Mouse (Mus musculus) stomach, postnatal 0 days (tissue): ENCODE data around the gene Spryd3. TPM values are rescaled to one million over a fixed set of nuclear protein-coding genes. Genes with fewer than 3 reads are reported as not detected.

Source experiments
- ATAC-seq: fragments of 200-750 bp; cut with Nextera tagmentation; 2 replicates; pipeline ENCODE4 v1.8.0; 2017; ENCODE audit not compliant: low FRiP score, low TSS enrichment
- DNase-seq: peaks from one replicate; pipeline ENCODE4 v3.0.0-alpha.2; 2016; ENCODE audit warnings: low spot score
- H3K27ac ChIP-seq: fragments of 300-500 bp; sonication (generic); replicated peaks from 2 replicates; pipeline ENCODE4 v1.5.1; 2014; ENCODE audit warnings: mild to moderate bottlenecking, control low read depth
- H3K27me3 ChIP-seq: fragments of 300-500 bp; sonication (generic); 2 replicates; pipeline ENCODE4 v1.6.1; 2014; ENCODE audit warnings: low read length; ENCODE audit not compliant: control insufficient read depth, insufficient read depth
- H3K36me3 ChIP-seq: fragments of 300-500 bp; sonication (generic); 2 replicates; pipeline ENCODE4 v1.6.1; 2014; ENCODE audit warnings: low read length, mixed read lengths; ENCODE audit not compliant: control insufficient read depth, insufficient read depth
- H3K4me1 ChIP-seq: fragments of 300-500 bp; sonication (generic); replicated peaks from 2 replicates; pipeline ENCODE4 v1.6.1; 2014; ENCODE audit warnings: antibody characterized with exemption; ENCODE audit not compliant: control insufficient read depth, insufficient read depth
- H3K4me2 ChIP-seq: fragments of 300-500 bp; sonication (generic); replicated peaks from 2 replicates; pipeline ENCODE4 v1.6.1; 2014; ENCODE audit warnings: low read depth, mild to moderate bottlenecking, control low read depth, moderate library complexity
- H3K4me3 ChIP-seq: fragments of 300-500 bp; sonication (generic); 2 replicates; pipeline ENCODE4 v1.5.1; 2014; ENCODE audit warnings: low read depth, low read length, control low read depth
- H3K9ac ChIP-seq: fragments of 300-500 bp; sonication (generic); 2 replicates; pipeline ENCODE4 v1.6.1; 2014; ENCODE audit warnings: mild to moderate bottlenecking, low read length, control low read depth, mixed read lengths
- H3K9me3 ChIP-seq: fragments of 300-500 bp; sonication (generic); 2 replicates; pipeline ENCODE4 v1.6.1; 2016; ENCODE audit warnings: low read length; ENCODE audit not compliant: control insufficient read depth
- CTCF ChIP-seq: IDR thresholded peaks from 2 replicates; pipeline ENCODE4 v1.5.1; 2016; ENCODE audit warnings: antibody characterized with exemption, low read depth, mild to moderate bottlenecking, moderate library complexity
- EP300 ChIP-seq: optimal IDR thresholded peaks from 2 replicates; pipeline ENCODE3; 2016; ENCODE audit warnings: antibody characterized with exemption
- WGBS: fragments of 180-500 bp; shearing (Covaris S2); extraction: QIAGEN DNeasy Blood & Tissue Kit; methylation state at CpG from one replicate; pipeline ENCODE4 v1.1.7; 2014; 5-methylcytosine and 5-hydroxymethylcytosine counted together
- polyA plus RNA-seq: library from polyadenylated mRNA; unstranded; fragments of >200 nt; fragmentation: Nextera tagmentation; extraction: Ambion mirVana; gene quantifications from 2 replicates; pipeline ENCODE4 v1.2.1, GENCODE M21; 2015

Gene Spryd3
- 28.5 and 29.0 TPM in 2 replicates for polyA plus RNA-seq

- Histone ChIP-seq H3K4me2 (peak within 1 kb of the TSS; percentile 67), H3K4me1 (no peaks in the 10 kb centered on the region), H3K4me3 (peak within 1 kb of the TSS; percentile 81), H3K9me3 (no peaks in the 10 kb centered on the region), H3K9ac (peak within 1 kb of the TSS; percentile 73), H3K36me3 (peaks cover 10% of the 10 kb centered on the region), H3K27ac (peak within 1 kb of the TSS; percentile 84), H3K27me3 (no peaks in the 10 kb centered on the region)
- peak; percentile 99 for ATAC-seq
- DNase-seq = peak; percentile 98
- WGBS = under 1% methylated on average over 50 of the region's 50 CpGs
- TF ChIP-seq EP300 (no peak), CTCF (peak; percentile 18; the same call in 1 of the 2 replicates)
Observed at GRCm38 (mm10) chr15:102136129-102136758, at the start of gene Spryd3. Spryd3 (minus strand) TSS chr15:102136234.

DNA sequence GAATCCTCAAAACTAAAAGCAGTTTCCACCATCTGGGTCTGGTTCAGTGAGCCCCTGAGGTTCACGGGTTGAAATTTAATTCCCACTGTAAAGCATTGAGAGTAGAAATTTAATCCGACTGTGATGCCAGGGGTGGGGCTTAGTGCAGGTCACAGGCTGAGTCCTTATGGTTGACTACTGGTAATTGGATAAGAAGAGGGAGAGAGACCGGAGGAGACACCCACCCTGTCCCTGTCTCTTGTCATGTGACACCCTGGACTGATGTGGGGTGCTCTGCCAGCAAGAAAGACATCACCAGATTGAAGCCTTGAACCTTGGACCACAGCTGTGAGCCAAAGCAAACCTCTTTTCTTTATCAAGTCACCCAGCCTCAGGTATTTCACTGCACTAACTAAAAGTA is 47.0 kb upstream of the Spryd3 start:
- H3K9me3 ChIP-seq = no peaks in the 10 kb centered on the region
- no peaks in the 10 kb centered on the region for H3K27me3 ChIP-seq
- 75% methylated on average over 3 of the region's 3 CpGs for WGBS
- no peak for DNase-seq
- TF ChIP-seq CTCF (no peak), EP300 (no peak)
- no peak overlapping the region for H3K27ac ChIP-seq
- H3K4me3 ChIP-seq = no peak overlapping the region
- ATAC-seq = no peak
- H3K4me1 ChIP-seq = no peaks in the 10 kb centered on the region
- peaks cover 4% of the 10 kb centered on the region for H3K36me3 ChIP-seq
- H3K9ac ChIP-seq = no peak overlapping the region
- H3K4me2 ChIP-seq = no peak overlapping the region

- Histone ChIP-seq H3K27ac (no peak overlapping the region), H3K4me1 (no peaks in the 10 kb centered on the region), H3K36me3 (peaks cover 4% of the 10 kb centered on the region), H3K4me3 (no peak overlapping the region), H3K27me3 (no peaks in the 10 kb centered on the region), H3K9me3 (no peaks in the 10 kb centered on the region), H3K9ac (no peak overlapping the region), H3K4me2 (no peak overlapping the region)
- TF ChIP-seq CTCF (no peak), EP300 (no peak)
- ATAC-seq = no peak
- 85% methylated on average over 14 of the region's 14 CpGs for WGBS
- no peak for DNase-seq
Observed at GRCm38 (mm10) chr15:102179924-102180323, 43.9 kb upstream of the Spryd3 start.

DNA sequence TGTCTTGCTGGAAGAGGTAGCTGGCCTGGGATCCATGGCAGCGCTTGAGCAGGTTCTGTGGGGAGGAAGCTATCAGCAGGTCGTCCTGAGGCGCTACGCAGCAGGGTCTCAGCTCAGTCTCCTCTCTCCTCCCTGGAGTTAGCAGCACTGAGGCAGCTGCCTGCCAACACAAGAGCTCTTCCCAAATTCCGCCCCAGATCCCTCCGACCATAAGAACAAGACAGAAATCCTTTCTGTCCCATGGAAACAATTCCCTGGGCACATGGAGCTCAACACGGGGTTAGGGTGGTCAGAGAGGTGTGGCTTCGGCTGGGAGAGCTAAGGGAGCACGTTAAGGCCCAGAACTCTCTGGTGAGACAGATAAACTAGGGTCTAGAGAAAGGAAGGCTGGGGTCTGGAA is 43.1 kb upstream of the Spryd3 start:
- no peak overlapping the region for H3K4me3 ChIP-seq
- no peaks in the 10 kb centered on the region for H3K4me1 ChIP-seq
- DNase-seq (no peak), ATAC-seq (no peak)
- H3K9me3 ChIP-seq = no peaks in the 10 kb centered on the region
- no peak overlapping the region for H3K4me2 ChIP-seq
- H3K9ac ChIP-seq = no peak overlapping the region
- TF ChIP-seq EP300 = no peak
- TF ChIP-seq CTCF = no peak
- H3K27ac ChIP-seq = no peak overlapping the region
- H3K36me3 ChIP-seq = no peaks in the 10 kb centered on the region; the same call in 1 of the 2 replicates
- no peaks in the 10 kb centered on the region for H3K27me3 ChIP-seq
- WGBS = 83% methylated on average over 9 of the region's 9 CpGs

DNA sequence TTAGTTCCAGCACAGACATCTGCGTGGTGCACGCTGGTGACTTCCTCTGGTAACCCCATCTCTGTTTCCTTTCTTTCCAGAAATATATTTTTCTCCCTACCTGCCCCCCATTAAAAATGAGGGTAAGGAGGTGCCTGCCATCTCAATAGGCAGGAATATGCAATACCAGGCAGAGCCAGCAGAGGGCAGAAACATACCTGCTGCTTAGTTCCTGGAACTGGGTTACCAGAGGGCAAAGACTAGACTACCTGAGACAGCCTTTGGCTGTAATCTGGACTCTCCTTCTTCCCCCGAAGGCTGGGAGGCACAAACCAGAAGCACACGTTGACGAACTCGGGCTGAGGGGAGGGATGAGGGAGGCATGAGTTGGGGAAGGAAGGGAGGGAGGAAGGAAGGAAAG is 42.2 kb upstream of the Spryd3 start:
- H3K27ac ChIP-seq = no peak overlapping the region
- peak; percentile 95 for TF ChIP-seq CTCF
- no peak for TF ChIP-seq EP300
- DNase-seq (peak; percentile 84), ATAC-seq (peak; percentile 43; the same call in 1 of the 2 replicates)
- H3K4me2 ChIP-seq = no peak overlapping the region
- H3K4me3 ChIP-seq = no peak overlapping the region
- H3K9ac ChIP-seq = no peak overlapping the region
- H3K27me3 ChIP-seq = no peaks in the 10 kb centered on the region
- no peaks in the 10 kb centered on the region for H3K9me3 ChIP-seq
- H3K36me3 ChIP-seq = no peaks in the 10 kb centered on the region; the same call in 1 of the 2 replicates
- H3K4me1 ChIP-seq = no peaks in the 10 kb centered on the region
- 22% methylated on average over 6 of the region's 6 CpGs for WGBS

GRCm38 (mm10) chr15:102177417-102177816 is 41.4 kb upstream of the Spryd3 start:
- Histone ChIP-seq H3K9ac (no peak overlapping the region), H3K4me1 (no peaks in the 10 kb centered on the region), H3K27ac (0 out of 2 replicates have a peak overlapping the region, but pooled peaks have one; percentile 35), H3K36me3 (no peaks in the 10 kb centered on the region; the same call in 1 of the 2 replicates), H3K27me3 (no peaks in the 10 kb centered on the region), H3K9me3 (no peaks in the 10 kb centered on the region), H3K4me3 (no peak overlapping the region), H3K4me2 (no peak overlapping the region)
- DNase-seq = no peak
- ATAC-seq = peak; percentile 50
- 80% methylated on average over 8 of the region's 8 CpGs for WGBS
- TF ChIP-seq EP300 (no peak), CTCF (no peak)
